Comparison of ENCODE assay signal across 14 mouse cellular contexts in the genomic region with DNA sequence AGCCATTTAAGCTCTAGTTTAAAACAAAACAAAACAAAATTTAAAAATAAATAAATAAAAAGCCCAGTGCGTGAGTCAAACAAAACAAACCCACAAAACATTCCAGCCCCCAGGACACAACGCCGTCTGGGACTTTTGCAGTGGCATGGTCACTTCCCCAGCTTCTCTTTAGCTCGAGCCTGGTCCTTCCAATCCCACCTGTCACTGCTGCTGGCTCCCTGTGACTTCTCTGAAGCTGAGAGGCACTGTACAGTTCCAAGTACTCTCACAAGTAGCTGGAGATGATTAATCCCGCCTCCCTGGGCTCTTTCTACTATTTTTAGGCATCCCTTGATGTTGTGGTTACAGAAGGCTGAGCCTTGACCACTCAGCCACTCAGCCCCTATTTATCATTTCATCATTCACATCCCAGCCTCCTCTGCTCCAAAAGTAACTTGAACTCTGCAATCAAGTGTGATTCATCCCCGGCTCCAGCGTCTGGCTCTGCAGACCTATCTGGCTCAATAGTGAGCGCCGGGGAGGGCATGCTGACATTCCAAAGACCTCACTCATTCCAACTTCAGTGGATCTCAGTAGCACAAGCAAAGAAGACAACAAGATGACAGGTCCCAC. TPM values are rescaled to one million over a fixed set of nuclear protein-coding genes. Genes with fewer than 3 reads are reported as not detected.
DNase-seq lines count a peak whose midpoint lies in the region; ATAC-seq and TF ChIP-seq lines count a peak whose summit lies in the region.
"Had no signal": no experiment of that assay in that cellular context is flagged by ENCODE, and none has a peak within 500 bp of the region (broad histone marks: within the 10 kb centered on the region; RNA-seq: fewer than 3 reads in every experiment).

No protein-coding gene starts in this region.

- H3K36me3 ChIP-seq in heart, embryonic 15.5 days = no peaks in the 10 kb centered on the region
- H3K36me3 ChIP-seq in stomach, postnatal 0 days (ENCODE audit: control insufficient read depth, insufficient read depth, low read length) = no peaks in the 10 kb centered on the region
- no peaks in the 10 kb centered on the region for H3K36me3 ChIP-seq in intestine, embryonic 15.5 days

- peak overlapping the region; percentile 89 for H3K27ac ChIP-seq in heart, embryonic 15.5 days
- no peak overlapping the region for H3K27ac ChIP-seq in stomach, postnatal 0 days (replicated peaks)
- no peak overlapping the region for H3K27ac ChIP-seq in intestine, embryonic 15.5 days
- H3K27ac ChIP-seq: limb, embryonic 15.5 days; neural tube, embryonic 13.5 days had no signal

- 38% methylated on average over 9 of the region's 9 CpGs for WGBS in heart, embryonic 15.5 days
- 53% methylated on average over 9 of the region's 9 CpGs for whole genome bisulfite sequencing in stomach, postnatal 0 days
- 63% methylated on average over 9 of the region's 9 CpGs for WGBS in intestine, embryonic 15.5 days

- no peak overlapping the region for H3K4me3 ChIP-seq in heart, embryonic 15.5 days
- H3K4me3 ChIP-seq in stomach, postnatal 0 days (ENCODE audit: low read depth, low read length) = no peak overlapping the region
- H3K4me3 ChIP-seq in intestine, embryonic 15.5 days (replicated peaks) = no peak overlapping the region
- H3K4me3 ChIP-seq: limb, embryonic 15.5 days; megakaryocyte, embryonic 14.5 days; neural tube, embryonic 13.5 days had no signal

- no peaks in the 10 kb centered on the region for H3K9me3 ChIP-seq in heart, embryonic 15.5 days (replicated peaks)
- H3K9me3 ChIP-seq in stomach, postnatal 0 days (ENCODE audit: control insufficient read depth, low read length) = no peaks in the 10 kb centered on the region
- no peaks in the 10 kb centered on the region for H3K9me3 ChIP-seq in intestine, embryonic 15.5 days
- H3K9me3 ChIP-seq: limb, embryonic 15.5 days had no signal

- DNase-seq in ovary, adult 18-20 months (ENCODE audit: low spot score) = peak; percentile 50
- DNase-seq in ovary, postnatal 10 days (ENCODE audit: low spot score) = no peak
- DNase-seq in adrenal gland, postnatal 36 days = peak; percentile 85
- no peak for DNase-seq in stomach, postnatal 0 days (ENCODE audit: low spot score)
- no peak for DNase-seq in left cerebral cortex, adult 9 months (ENCODE audit: low spot score in 2 of 2)
- no peak for DNase-seq in thymus, postnatal 36 days

- H3K9ac ChIP-seq in heart, embryonic 15.5 days = no peak overlapping the region
- H3K9ac ChIP-seq in stomach, postnatal 0 days (ENCODE audit: low read length) = no peak overlapping the region
- H3K9ac ChIP-seq in intestine, embryonic 15.5 days = no peak overlapping the region
- H3K9ac ChIP-seq: limb, embryonic 15.5 days; neural tube, embryonic 13.5 days had no signal

- TF ChIP-seq EP300 in stomach, postnatal 0 days (optimal IDR thresholded peaks at IDR 0.05) = no peak

- no peak for TF ChIP-seq CTCF in stomach, postnatal 0 days (IDR thresholded peaks at IDR 0.05; ENCODE audit: low read depth)

- H3K4me1 ChIP-seq in heart, embryonic 15.5 days (replicated peaks) = peaks cover 44% of the 10 kb centered on the region
- H3K4me1 ChIP-seq in stomach, postnatal 0 days (replicated peaks; ENCODE audit: control insufficient read depth, insufficient read depth) = no peaks in the 10 kb centered on the region
- peaks cover 8% of the 10 kb centered on the region; the same call in 1 of the 2 replicates for H3K4me1 ChIP-seq in intestine, embryonic 15.5 days (replicated peaks)

- H3K4me2 ChIP-seq in heart, embryonic 15.5 days = peak overlapping the region; percentile 16; the same call in 1 of the 2 replicates
- H3K4me2 ChIP-seq in stomach, postnatal 0 days (replicated peaks; ENCODE audit: low read depth) = no peak overlapping the region
- H3K4me2 ChIP-seq in intestine, embryonic 15.5 days (replicated peaks) = no peak overlapping the region
- H3K4me2 ChIP-seq: limb, embryonic 15.5 days; neural tube, embryonic 13.5 days had no signal

- H3K27me3 ChIP-seq in heart, embryonic 15.5 days = no peaks in the 10 kb centered on the region
- no peaks in the 10 kb centered on the region for H3K27me3 ChIP-seq in stomach, postnatal 0 days (ENCODE audit: control insufficient read depth, insufficient read depth, low read length)
- no peaks in the 10 kb centered on the region for H3K27me3 ChIP-seq in intestine, embryonic 15.5 days (replicated peaks)
- H3K27me3 ChIP-seq: limb, embryonic 15.5 days; megakaryocyte, embryonic 14.5 days; neural tube, embryonic 13.5 days had no signal

- no peak; the same call in 1 of the 2 replicates for ATAC-seq in heart, embryonic 15.5 days (replicated peaks; ENCODE audit: insufficient number of reproducible peaks, insufficient read depth, low FRiP score, low read depth)
- ATAC-seq in stomach, postnatal 0 days (ENCODE audit: low FRiP score, low TSS enrichment) = peak; percentile 49; the same call in 1 of the 2 replicates
- ATAC-seq in intestine, embryonic 15.5 days = no peak
- ATAC-seq: forebrain, embryonic 16.5 days had no signal

RNA-seq across cellular contexts. Expression of a gene that starts 22.7 kb away (rescaled TPM):
- total RNA-seq in adrenal gland, postnatal 36 days (2021) = 10 to 100 TPM; 20.0 to 28.0 TPM
- 20.6 and 25.7 TPM in 2 replicates for polyA plus RNA-seq in heart, embryonic 15.5 days (2015; fragmentation: Nextera tagmentation; extraction: Ambion mirVana)
- 4.9 and 7.3 TPM in 2 replicates for polyA plus RNA-seq in stomach, postnatal 0 days (2015; fragmentation: Nextera tagmentation; extraction: Ambion mirVana)
- polyA plus RNA-seq in intestine, embryonic 15.5 days (2015; fragmentation: Nextera tagmentation; extraction: Ambion mirVana) = 20.1 and 20.9 TPM in 2 replicates

RNA-seq across cellular contexts. Expression of a gene that starts 41.2 kb away (rescaled TPM):
- total RNA-seq in adrenal gland, postnatal 36 days (2021) = not detected
- not detected in 2 replicates for polyA plus RNA-seq in heart, embryonic 15.5 days (2015; fragmentation: Nextera tagmentation; extraction: Ambion mirVana)
- polyA plus RNA-seq in stomach, postnatal 0 days (2015; fragmentation: Nextera tagmentation; extraction: Ambion mirVana) = not detected in 2 replicates
- polyA plus RNA-seq in intestine, embryonic 15.5 days (2015; fragmentation: Nextera tagmentation; extraction: Ambion mirVana) = not detected in 2 replicates
- total RNA-seq: common myeloid progenitor, adult 5-6 weeks had no signal
- polyA plus RNA-seq: forebrain, embryonic 16.5 days; hindbrain, embryonic 11.5 days; limb, embryonic 15.5 days; neural tube, embryonic 13.5 days had no signal

RNA-seq across cellular contexts. Expression of a gene that starts 50.6 kb away (rescaled TPM):
- total RNA-seq in adrenal gland, postnatal 36 days (2021) = under 1 TPM; 0.73 to 0.82 TPM
- polyA plus RNA-seq in heart, embryonic 15.5 days (2015; fragmentation: Nextera tagmentation; extraction: Ambion mirVana) = 2.0 and 3.0 TPM in 2 replicates
- polyA plus RNA-seq in stomach, postnatal 0 days (2015; fragmentation: Nextera tagmentation; extraction: Ambion mirVana) = 1.7 and 2.8 TPM in 2 replicates
- 19.0 and 22.5 TPM in 2 replicates for polyA plus RNA-seq in intestine, embryonic 15.5 days (2015; fragmentation: Nextera tagmentation; extraction: Ambion mirVana)
- total RNA-seq: common myeloid progenitor, adult 5-6 weeks had no signal

Comparison
In these comparisons a context has a peak if more than half of its experiments do, and no peak if none do; other contexts are left out.
1. DNase-seq: peak in ovary, adult 18-20 months (single experiment) and adrenal gland, postnatal 36 days (2 of 2); none in ovary, postnatal 10 days (single experiment), stomach, postnatal 0 days (single experiment), left cerebral cortex, adult 9 months (0 of 2) and thymus, postnatal 36 days (0 of 2).